Mouse (Mus musculus) kidney, adult 18-20 months (tissue): ENCODE results near the gene Zfp580.
A peak's percentile ranks its signal among the peaks of the same experiment; 100 is the strongest.
"Not testable (repeated sequence)": the region's sequence is repeated elsewhere in the genome, so short reads cannot be mapped to it uniquely, and the experiment has no call there.

Experiments used
- DNase-seq: peaks from one replicate; pipeline ENCODE4 v3.0.0; 2021

Gene Zfp580

DNA sequence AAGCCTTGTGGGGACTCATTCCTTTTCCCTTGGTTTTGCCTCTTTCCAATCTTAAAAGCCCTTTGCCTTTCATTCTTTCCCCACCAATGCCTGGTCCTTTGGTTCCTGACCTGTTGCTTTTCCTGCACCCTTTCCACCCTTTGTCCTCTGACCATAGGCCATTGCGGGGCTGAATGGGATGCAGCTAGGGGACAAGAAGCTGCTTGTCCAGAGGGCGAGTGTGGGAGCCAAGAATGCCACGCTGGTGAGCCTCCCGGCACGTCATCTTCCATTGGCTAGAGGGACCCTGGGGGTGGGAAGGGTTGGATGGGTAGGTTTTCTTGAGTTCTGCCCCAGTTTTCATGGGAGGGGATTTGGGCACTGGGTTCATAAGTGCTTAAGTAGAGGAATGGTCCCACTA, 23.6 kb downstream of the Zfp580 start:
- no peak for DNase-seq

DNA sequence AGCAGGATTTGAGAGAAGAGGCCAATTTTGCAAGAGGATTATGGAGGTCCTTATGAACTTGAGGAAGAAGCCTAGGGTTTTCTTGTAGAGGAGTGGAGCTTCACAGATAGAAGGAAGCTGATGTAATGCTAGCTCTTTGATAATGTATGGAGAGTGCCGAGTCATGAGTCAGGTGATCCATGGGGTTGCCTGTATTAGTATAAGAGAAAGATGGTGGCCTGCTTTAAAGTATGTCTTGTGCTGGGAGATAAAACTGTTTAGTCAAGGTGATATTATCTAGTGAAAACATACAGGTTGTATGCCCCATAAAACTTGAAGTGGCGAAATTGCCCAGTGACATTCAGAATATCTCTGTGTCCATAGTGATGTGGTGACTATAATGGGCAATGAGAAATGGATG, 25.6 kb downstream of the Zfp580 start:
- no peak for DNase-seq

DNA sequence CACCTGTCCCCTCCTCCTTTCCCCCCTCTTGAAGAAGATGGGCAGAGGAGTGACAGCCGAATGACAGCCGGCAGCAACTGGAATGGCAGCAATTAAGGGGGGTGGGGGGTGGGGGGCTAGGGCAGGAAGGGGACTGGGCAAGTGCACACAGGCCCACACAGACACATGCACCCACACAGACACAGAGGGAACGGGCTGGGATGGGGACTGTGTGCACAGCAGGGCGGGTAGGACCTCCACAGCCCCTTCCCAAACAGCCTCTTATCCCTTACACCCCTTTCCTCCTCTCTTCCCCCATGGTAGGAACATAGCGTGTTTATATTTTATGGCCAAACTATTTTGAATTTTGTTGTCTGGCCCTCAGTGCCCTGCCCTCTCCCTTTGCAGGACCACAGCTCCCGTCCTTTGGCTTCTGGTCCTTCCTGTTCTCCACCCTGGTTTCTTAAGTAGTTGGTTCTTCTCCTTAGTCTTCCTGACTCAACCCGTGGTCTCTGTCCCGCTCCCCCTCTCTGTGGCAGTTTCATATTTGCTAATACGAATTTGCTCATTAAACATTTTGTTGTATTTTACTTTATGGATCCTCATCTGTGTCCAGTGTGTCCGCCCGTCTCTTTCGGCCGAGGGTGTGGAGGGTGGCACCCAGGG, 28.1 kb downstream of the Zfp580 start:
- not testable (repeated sequence) for DNase-seq

DNA sequence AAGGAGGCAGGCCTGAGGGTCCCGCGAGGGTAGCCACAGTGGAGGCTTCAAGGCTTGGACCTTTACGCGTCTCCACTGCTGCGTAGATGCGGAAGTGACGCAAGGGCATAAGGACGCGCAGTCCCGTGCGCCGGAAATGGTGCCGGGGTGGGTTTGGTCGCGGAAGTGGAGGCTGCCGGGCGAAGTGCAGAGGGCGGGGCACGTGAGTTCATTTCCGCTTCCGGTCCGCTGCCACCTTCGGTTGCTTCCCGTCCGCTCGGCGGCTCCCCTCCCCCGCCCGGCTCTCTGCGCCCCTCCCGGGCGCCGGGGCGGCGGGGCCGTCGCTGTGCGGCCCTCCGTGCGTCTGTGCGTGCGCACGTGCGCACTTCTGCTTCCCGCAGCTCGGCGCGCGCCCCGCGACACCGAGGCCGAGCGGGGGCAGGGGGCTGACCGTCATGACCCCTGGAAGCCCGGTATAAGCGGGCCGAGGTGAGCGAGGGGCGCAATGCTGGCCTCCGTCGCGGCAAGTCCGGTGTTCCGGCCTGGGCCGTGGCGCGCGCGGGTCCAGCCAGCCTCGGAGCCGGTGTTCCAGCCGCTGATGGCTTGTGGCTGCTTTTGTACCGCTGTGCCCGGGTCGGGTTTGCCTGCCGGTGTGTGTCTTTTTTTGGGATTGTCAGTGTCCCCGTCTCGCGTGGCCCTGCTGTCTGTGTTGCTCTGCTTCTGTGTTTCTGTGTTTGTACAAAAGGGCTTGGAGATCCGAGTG, 28.8 kb downstream of the Zfp580 start, which contains the start of gene Epn1:
Gene Epn1 (plus strand): TSS at position 226 of the 742 bp plus-strand sequence.
- peak; percentile 95 for DNase-seq

DNA sequence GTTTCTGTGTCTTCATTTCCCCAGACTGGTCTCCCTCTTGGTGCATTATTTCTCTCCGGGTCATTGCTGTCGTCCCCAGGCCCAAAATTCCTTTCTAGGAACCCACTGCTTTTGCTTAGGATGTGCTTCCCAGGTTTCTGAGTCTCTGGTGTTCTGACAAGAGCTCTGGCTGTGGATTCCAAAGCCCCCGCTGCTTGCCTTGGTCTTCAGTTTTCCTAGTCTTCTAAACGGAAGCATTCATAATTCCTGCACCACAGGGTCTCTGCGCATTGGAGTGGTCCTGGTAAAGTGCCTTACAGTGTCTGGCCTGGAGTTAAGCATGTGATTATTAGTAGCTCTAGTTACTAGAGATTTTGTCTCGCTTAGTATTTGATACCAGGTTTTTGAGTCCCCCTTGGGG, 29.5 kb downstream of the Zfp580 start:
- DNase-seq, result no peak

DNA sequence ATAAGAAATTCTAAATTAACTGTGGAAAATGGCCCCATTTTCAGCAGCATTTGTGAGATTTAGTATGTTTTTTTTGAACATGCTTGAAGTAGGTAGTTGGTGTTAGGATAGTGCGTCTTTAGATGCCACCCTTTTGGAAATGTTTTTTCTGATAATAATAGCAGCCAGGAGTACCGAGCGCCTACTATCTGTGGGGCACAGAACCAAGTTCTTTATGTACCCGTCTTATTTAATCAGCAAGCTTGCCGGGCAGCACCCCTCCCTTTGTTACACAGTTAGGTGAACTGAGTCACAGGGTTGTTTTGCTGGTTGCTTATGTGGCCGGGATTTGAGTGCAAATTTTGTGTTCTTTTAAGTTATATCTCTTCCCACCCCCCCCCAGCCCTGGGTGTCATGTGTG, 29.9 kb downstream of the Zfp580 start:
- no peak for DNase-seq

DNA sequence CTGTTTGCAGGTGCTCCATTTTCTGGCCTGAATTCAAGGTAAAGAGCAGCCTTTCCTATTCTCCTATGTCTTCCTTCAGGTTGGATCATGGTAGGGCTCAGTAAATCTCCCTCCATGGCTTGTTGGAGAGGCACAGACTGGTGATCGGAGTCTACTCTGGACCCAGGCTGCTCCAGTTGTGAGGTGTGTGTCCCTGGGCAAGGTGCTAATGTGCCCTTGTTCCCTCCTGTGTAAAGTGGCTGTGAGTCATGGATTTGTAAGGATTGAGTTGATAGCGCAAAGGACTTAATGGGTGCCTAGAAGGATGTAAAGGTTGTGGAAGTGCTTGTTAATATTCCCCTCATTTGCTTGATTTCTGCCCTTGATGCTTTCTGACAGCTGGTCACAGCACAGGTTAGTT, 30.6 kb downstream of the Zfp580 start:
- DNase-seq, result no peak

DNA sequence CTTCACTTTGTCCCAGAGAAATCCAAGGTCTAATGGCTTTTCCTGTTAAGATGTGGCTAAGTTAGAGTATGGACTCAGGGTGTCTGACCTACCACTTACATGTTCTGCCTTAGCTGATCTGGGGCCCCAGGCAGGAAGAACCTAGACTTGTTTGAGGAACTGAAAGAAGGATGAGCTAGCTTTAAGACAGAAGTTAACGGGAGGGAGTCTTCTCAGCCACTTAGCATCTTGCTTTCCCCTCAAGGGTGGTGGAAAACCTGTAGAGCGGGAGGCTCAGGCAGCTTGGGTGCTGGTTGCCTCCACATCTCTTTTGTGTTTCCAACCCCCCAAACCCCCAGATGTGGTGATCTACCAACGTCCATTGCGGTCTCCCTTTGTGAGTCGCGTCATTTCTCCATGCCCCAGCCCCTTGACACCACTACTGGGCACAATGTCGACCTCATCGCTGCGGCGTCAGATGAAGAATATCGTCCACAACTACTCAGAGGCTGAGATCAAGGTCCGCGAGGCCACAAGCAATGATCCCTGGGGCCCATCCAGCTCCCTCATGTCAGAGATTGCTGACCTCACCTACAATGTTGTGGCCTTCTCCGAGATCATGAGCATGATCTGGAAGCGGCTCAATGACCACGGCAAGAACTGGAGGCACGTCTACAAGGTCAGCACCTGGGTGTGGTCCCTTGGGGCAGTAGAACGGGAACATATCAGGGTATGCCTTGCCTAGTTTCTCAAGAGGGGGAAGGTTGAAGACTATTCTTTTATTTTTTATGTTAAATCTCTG, 32.2 kb downstream of the Zfp580 start:
- DNase-seq, result peak; percentile 61

DNA sequence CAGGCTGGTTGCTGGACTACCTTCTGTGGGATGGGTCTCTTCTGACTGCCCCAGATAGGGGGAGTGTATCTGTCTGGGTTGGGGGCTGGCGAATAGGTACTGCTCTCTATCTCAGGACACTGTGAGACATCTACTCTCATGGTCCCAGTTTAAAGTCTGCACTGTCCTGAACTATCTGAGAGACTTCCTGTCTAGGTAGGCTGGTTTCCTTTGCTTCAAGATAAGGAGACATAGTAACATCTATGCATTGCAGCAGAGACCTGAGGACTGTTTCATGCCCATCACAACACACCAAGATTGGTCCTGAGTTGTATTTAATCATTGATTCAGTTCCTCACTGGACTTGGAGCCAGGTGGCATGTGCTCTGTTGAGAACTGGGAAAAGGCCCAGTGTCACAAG, 34.2 kb downstream of the Zfp580 start:
- no peak for DNase-seq

DNA sequence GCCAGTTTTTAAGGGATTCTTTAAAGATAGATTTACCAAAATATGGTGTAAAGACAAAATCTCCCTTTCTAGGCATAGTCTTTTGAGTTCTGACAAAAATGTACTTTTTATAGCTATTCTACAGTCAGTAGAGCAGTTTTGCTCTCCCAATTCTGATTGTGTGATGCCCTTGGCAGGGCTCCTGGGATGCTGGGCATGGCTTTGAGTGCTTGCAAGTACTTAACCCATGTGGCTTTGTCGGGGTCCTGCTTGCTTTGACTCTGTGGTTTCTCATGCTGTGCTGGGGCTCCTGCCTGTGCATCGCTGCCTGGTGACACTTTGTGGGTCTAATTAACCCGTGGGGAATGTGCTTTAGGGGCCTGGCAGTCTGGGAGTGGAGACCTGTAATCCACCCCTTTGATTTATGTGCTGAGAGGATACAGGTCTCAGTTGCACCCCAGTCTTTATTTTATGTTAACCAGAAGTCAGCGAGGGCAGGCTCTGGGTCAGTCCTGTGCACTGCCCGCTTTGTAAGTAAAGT, 35.6 kb downstream of the Zfp580 start:
- DNase-seq, result no peak

DNA sequence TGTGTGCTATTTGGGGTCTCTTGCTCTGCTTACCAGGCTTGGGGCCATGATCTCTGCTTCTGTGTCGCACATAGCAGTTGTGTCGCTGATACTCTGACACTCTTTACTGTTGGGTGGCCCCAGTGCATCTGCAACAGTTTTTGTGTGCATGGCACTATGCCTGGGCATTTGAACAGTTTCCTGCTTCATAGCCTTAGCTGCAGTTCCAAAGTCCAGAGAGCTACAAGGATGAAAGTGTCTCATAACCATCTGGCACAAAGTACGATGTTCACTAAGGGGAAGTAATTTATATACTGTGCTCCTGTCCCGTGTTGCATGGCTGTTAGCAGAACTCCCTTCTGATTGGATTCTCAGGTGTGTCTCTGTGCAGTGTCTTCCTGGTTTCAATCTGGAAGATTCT, 36.5 kb downstream of the Zfp580 start:
- peak; percentile 43 for DNase-seq

DNA sequence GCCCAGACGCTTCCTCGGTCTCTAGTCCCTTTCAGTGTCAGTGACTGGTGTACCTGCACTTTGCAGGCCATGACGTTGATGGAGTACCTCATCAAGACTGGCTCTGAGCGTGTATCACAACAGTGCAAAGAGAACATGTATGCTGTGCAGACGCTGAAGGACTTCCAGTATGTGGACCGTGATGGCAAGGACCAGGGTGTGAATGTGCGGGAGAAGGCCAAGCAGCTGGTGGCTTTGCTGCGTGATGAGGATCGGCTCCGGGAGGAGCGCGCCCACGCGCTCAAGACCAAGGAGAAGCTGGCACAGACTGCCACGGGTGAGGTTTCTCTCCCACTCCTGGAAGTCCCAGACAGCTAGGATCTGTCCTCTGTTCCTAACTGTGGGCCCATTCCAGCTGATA, 38.5 kb downstream of the Zfp580 start:
- no peak for DNase-seq

DNA sequence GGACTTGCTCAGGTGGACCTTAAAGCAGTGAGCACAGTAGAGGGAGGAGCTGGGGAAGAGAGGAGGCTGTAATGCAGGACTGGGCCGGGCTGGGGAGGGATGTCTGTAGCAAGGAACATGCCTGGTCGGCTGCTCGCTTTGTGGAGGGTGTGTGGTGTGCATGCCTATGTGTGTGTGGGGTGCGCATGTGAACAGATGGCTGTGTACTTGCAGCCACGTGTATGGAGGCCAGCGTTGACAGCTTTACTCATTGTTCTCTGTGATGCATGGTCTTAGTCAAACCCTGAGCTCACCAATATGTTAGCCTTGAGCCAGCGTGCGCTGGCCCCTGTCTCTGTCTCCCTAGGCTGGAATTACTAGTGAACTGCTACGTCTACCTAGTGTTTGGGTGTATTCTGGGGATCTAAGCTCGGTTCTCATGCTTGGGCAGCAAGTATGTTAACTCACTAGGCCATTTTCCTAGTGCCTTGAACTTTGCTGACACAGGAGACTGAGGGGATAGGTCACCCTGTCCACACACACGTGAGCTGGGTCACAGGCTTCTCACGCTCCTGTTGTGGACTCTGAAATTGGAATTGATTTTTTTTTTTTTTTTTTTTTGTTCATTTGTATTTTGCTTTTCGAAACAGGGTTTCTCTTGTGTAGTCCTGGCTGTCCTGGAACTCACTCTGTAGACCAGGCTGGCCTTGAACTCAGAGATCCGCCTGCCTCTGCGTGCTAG, 39.8 kb downstream of the Zfp580 start:
- no peak for DNase-seq

DNA sequence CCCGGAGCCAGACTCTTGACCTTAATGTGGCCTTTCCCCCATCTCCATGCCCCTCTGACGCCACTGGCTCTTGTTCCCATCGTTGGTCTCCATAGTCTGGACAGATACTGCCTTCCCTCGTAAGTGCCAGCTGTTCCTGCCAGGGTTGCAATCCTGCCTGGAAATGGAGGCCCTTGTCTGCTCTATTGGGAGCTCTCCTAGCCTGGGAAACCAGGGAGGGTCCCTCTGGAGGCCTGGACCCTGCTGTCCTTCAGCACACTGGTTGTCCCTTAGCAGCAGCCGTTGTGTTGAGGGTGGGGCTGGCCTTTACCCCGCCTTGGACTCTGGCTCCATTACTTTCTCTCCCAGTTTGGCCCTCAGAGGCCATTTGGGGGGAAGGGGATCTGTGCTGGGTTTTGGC, 41.0 kb downstream of the Zfp580 start:
- no peak for DNase-seq

DNA sequence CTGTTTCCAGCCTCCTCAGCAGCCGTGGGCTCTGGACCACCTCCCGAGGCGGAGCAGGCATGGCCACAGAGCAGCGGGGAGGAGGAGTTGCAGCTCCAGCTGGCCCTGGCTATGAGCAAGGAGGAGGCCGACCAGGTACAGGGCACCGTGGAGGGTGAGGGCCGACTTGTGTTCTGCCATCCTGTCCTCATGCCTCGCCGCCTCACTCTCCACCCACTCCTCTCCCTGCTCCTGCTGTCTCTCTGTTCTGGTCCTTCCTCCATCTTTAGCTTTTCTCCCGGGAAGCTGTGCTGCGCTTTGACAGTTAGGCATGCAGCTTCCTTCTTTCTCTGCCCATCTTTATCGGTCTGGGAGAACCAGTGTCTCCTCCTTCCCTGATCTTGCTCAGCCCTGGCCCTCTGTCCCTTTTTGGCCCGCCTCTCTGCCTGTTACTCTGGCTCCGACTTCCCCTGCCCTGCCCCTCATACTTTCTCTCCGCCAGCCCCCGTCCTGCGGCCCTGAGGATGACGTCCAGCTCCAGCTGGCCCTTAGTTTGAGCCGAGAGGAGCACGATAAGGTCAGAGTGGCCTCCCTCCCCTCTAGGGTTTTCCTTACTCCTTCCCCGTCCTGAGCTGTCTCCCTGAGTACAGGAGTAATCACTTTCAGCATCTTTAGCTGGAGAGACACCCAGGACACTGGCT, 41.6 kb downstream of the Zfp580 start:
- no peak for DNase-seq

DNA sequence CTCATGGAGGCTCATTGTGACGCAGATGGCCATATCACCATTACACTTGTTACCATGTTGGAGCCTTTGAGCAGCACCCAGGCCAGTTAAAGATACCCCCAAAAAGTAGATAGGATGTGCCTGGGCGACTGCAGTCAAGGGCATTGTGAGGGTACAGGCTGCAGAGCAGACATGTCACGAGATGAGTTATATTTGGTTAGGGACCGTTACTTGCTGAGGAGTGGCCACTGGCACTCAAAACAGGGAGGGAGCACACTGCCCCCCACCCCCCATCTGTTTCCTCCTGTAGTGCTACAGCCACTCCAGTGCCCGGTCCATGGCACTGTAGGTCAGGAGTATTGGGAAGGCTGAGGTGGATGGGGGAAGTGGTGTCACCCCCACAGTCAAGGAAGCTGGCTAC, 47.4 kb downstream of the Zfp580 start:
- no peak for DNase-seq

DNA sequence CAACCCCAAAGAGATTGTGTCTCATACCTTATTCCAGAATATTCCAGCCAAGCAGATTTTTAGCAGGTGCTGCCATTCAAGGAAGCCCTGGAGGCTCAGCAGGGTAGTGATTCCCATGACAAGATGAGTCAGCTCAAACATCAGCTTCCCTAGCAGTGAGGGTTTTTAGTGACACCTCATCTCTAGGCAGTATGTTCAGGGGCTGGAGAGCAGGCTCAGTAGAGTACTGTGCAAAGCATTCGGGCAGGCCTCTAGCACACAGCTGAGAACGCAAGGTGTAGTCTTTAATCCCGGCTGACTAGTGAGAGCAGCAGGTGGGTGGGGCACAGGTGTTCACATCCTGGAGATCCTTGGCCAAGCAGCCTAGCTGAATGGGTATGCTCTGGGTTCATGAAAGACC, 48.5 kb downstream of the Zfp580 start:
- DNase-seq, result no peak

DNA sequence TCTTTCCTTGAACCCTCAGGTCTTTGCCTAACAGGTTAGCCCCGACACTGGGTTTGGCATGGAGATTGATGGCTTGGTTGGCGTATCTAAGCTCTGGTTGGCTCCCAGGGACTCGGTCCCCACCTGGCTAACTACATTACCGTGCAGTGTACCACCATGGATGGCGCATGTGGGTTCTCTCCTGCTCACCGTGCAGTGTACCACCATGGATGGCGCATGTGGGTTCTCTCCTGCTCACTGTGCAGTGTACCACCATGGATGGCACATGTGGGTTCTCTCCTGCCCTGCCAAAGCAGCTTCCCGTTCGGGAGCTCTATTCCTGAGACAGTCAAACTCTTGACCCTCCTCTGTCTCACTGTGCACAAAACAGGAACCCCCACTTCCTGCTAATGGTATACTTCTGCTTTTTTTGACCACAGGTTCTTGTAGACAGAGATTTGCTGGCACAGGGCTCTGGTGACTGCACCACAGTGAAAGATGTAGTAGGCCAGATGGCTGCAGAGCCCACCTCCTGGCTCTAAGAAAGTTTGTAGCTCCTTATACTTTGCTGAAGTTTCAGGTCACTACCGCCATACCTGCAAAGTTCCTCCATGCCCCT, 49.8 kb downstream of the Zfp580 start:
- no peak for DNase-seq

DNA sequence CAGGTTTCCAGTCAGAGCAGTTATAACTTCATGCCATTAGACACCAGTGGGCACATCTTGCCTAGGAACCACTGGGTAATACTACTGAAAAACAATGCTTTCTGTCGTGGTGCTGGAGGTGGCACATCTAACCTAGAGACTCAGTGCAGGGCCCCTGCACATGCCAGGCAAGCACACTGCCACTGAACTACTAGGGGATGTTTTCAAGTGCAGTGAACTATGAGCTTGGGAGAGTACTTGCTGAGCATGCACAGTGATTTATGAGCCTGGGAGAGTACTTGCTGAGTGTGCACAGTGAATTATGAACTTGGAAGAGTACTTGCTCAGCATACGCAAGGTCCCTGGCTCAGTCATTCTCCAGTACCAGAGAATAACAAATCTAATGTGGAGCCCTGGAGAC, 51.2 kb downstream of the Zfp580 start:
- DNase-seq, result no peak
